Mouse (Mus musculus): ENCODE results near the gene Ube2h.

- TF ChIP-seq MYOD1 (IDR thresholded peaks at IDR 0.05; ENCODE audit: control insufficient read depth in 1 of 3, insufficient read length in 2 of 3, low read depth in 2 of 3) = no peak
- TF ChIP-seq SRF (IDR thresholded peaks at IDR 0.05; ENCODE audit: control insufficient read depth, insufficient read length, low read depth) = no peak
- TF ChIP-seq POLR2A (IDR thresholded peaks at IDR 0.05; ENCODE audit: insufficient read length, low read depth) = no peak
- TF ChIP-seq CEBPB (IDR thresholded peaks at IDR 0.05; ENCODE audit: insufficient read depth, poor library complexity, severe bottlenecking) = no peak
- no peak for TF ChIP-seq MAX (IDR thresholded peaks at IDR 0.05; ENCODE audit: low read depth)
- no peak for TF ChIP-seq E2F4 (IDR thresholded peaks at IDR 0.05; ENCODE audit: insufficient read depth)
Measured at GRCm38 (mm10) chr6:30292579-30292978, 11.8 kb downstream of the Ube2h start.
